Comparison of ENCODE assay signal across 8 mouse cellular contexts in the genomic region with DNA sequence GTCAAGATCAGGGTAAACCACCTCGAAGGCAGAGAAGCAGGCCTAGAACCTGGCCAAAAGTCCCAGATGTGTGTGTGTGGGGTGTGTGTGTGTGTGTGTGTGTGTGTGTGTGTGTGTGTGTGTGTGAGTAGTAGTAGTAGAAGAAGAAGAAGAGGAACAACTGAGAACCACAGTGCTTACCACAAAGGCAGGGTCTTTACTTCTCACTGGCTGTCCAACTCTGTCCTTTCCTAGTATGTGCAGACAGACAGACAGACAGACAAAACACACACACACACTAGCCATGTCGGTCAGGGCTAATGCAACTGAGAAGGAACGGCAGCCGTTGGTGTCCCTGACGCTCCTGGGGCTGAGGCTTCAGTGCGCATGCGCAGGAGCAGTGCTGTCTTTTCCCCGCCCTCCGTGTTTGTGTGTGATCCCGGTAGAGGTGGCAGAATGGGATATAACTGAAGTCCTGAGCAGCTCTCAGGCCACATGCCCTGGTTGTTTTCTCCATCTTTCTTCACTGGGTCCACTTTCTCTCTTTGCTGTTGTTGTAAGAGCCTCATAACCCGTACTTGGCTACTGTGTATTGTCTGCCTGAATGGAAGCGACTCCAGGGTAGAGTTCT.
DNase-seq lines count a peak whose midpoint lies in the region; ATAC-seq and TF ChIP-seq lines count a peak whose summit lies in the region.

No protein-coding gene starts in this region.

- no peak for ATAC-seq in liver, embryonic 15.5 days (ENCODE audit: insufficient read depth)
- peak; percentile 55; the same call in 1 of the 2 replicates for ATAC-seq in neural tube, embryonic 14.5 days (ENCODE audit: low read depth)

- 68% methylated on average over 12 of the region's 12 CpGs for WGBS in heart, adult 2 months
- 46% methylated on average over 12 of the region's 12 CpGs for WGBS in liver, embryonic 15.5 days (ENCODE audit: insufficient replicate concordance)
- 48% methylated on average over 12 of the region's 12 CpGs for WGBS in neural tube, embryonic 14.5 days

- H3K4me1 ChIP-seq in heart, adult 2 months (ENCODE audit: control insufficient read depth, insufficient read depth, low read length): peaks cover 4% of the 10 kb centered on the region
- H3K4me1 ChIP-seq in liver, embryonic 15.5 days (replicated peaks): no peaks in the 10 kb centered on the region; the same call in 1 of the 2 replicates
- peaks cover 32% of the 10 kb centered on the region for H3K4me1 ChIP-seq in neural tube, embryonic 14.5 days (ENCODE audit: control insufficient read depth, insufficient read depth, low read length)

- H3K27ac ChIP-seq in heart, adult 2 months: peak overlapping the region; percentile 1; the same call in 1 of the 2 replicates
- H3K27ac ChIP-seq in liver, embryonic 15.5 days (replicated peaks): no peak overlapping the region
- H3K27ac ChIP-seq in neural tube, embryonic 14.5 days (ENCODE audit: low read depth, low read length): peak overlapping the region; percentile 1; the same call in 1 of the 2 replicates

- TF ChIP-seq CTCF in heart, adult 2 months (IDR thresholded peaks at IDR 0.05): no peak

- TF ChIP-seq EP300 in heart, adult 2 months (IDR thresholded peaks at IDR 0.05; ENCODE audit: insufficient read depth, low read depth, low read length): no peak

- intact Hi-C loops in heart, adult 2 months (cut with DNase I): loop anchor here (5.0 kb wide), 1 partner anchor 86 kb away; no protein-coding TSS in a partner anchor

- H3K27me3 ChIP-seq in heart, adult 2 months (ENCODE audit: control insufficient read depth, insufficient read depth, low read length): no peaks in the 10 kb centered on the region
- no peaks in the 10 kb centered on the region for H3K27me3 ChIP-seq in liver, embryonic 15.5 days
- H3K27me3 ChIP-seq in neural tube, embryonic 14.5 days (ENCODE audit: control insufficient read depth, insufficient read depth, low read length): no peaks in the 10 kb centered on the region

- TF ChIP-seq POLR2A in heart, adult 2 months (IDR thresholded peaks at IDR 0.05; ENCODE audit: insufficient read depth, low read depth, low read length): peak; percentile 65

- no peak overlapping the region for H3K4me3 ChIP-seq in heart, adult 2 months
- H3K4me3 ChIP-seq in liver, embryonic 15.5 days (replicated peaks): no peak overlapping the region
- H3K4me3 ChIP-seq in neural tube, embryonic 14.5 days (ENCODE audit: low read depth, low read length): no peak overlapping the region

- peaks cover 2% of the 10 kb centered on the region for H3K36me3 ChIP-seq in heart, adult 2 months (ENCODE audit: control insufficient read depth, insufficient read depth, low read length)
- H3K36me3 ChIP-seq in liver, embryonic 15.5 days (replicated peaks): no peaks in the 10 kb centered on the region
- H3K36me3 ChIP-seq in neural tube, embryonic 14.5 days (ENCODE audit: control insufficient read depth, insufficient read depth, low read length): no peaks in the 10 kb centered on the region

- peak overlapping the region; percentile 62 for H3K9ac ChIP-seq in heart, adult 2 months (ENCODE audit: low read depth, low read length)
- H3K9ac ChIP-seq in liver, embryonic 15.5 days: no peak overlapping the region
- H3K9ac ChIP-seq in neural tube, embryonic 14.5 days (replicated peaks; ENCODE audit: low read depth, low read length): peak overlapping the region; percentile 22; the same call in 1 of the 2 replicates

- no peaks in the 10 kb centered on the region for H3K79me2 ChIP-seq in heart, adult 2 months (replicated peaks; ENCODE audit: control insufficient read depth, insufficient read depth, low read length)

- peak overlapping the region; percentile 40 for H3K4me2 ChIP-seq in liver, embryonic 15.5 days
- peak overlapping the region; percentile 31 for H3K4me2 ChIP-seq in neural tube, embryonic 14.5 days (ENCODE audit: low read depth, low read length)

- no peaks in the 10 kb centered on the region for H3K9me3 ChIP-seq in liver, embryonic 15.5 days (replicated peaks)
- no peaks in the 10 kb centered on the region for H3K9me3 ChIP-seq in neural tube, embryonic 14.5 days (ENCODE audit: control insufficient read depth, low read length)

- peak; percentile 28 for DNase-seq in gastrocnemius, adult 18-20 months (ENCODE audit: low spot score)
- no peak for DNase-seq in gastrocnemius, postnatal 25 days
- DNase-seq in cerebellum, adult 8-10 months: peak; percentile 83
- peak; percentile 50 to 56 for DNase-seq in heart, adult 2 months
- DNase-seq in kidney, adult 11 months: peak; percentile 29
- DNase-seq in yolk sac, embryonic 10.5 days (ENCODE audit: low spot score): no peak

Comparison
In these comparisons a context has a peak if more than half of its experiments do, and no peak if none do; other contexts are left out.
1. DNase-seq: peak in gastrocnemius, adult 18-20 months (single experiment), cerebellum, adult 8-10 months (single experiment), heart, adult 2 months (2 of 2) and kidney, adult 11 months (single experiment); none in gastrocnemius, postnatal 25 days (single experiment) and yolk sac, embryonic 10.5 days (single experiment).